Mouse (Mus musculus): Measurements from ENCODE around the gene Camsap1.

- TF ChIP-seq POLR2A (IDR thresholded peaks at IDR 0.05; ENCODE audit: control insufficient read depth in 1 of 2, insufficient read depth in 1 of 2, low read depth in 1 of 2, low read length in 2 of 2, poor library complexity in 1 of 2) (no peak), MXI1 (IDR thresholded peaks at IDR 0.05; ENCODE audit: low read depth, low read length) (no peak), CTCF (IDR thresholded peaks at IDR 0.05 in 2 of 3, conservative IDR thresholded peaks at IDR 0.05 in 1 of 3; ENCODE audit: control insufficient read depth in 1 of 3, insufficient read depth in 1 of 3, low read depth in 2 of 3, low read length in 3 of 3, poor library complexity in 1 of 3, severe bottlenecking in 1 of 3) (no peak), MAX (IDR thresholded peaks at IDR 0.05; ENCODE audit: low read length) (no peak)
Measured at GRCm38 (mm10) chr2:25882276-25882675, 100.8 kb downstream of the Camsap1 start.
